In genomic region chr17:86266051-86266450, GRCm38 (mm10) we compare ENCODE assay signal across 9 mouse cellular contexts.
A peak's percentile ranks its signal among the peaks of the same experiment; 100 is the strongest.
DNase-seq lines count a peak whose midpoint lies in the region; ATAC-seq and TF ChIP-seq lines count a peak whose summit lies in the region.
"Had no signal": no experiment of that assay in that cellular context is flagged by ENCODE, and none has a peak within 500 bp of the region (broad histone marks: within the 10 kb centered on the region; RNA-seq: fewer than 3 reads in every experiment).

No protein-coding gene starts in this region.

- TF ChIP-seq CTCF in forebrain, postnatal 0 days (IDR thresholded peaks at IDR 0.05; ENCODE audit: low read depth): no peak

- peak; percentile 97 for ATAC-seq in forebrain, postnatal 0 days

- no peaks in the 10 kb centered on the region for H3K27me3 ChIP-seq in forebrain, postnatal 0 days (ENCODE audit: insufficient read depth, low read length)

- H3K4me1 ChIP-seq in forebrain, postnatal 0 days (ENCODE audit: insufficient read depth): 0 out of 2 replicates have a peak, but pooled peaks cover 7% of the 10 kb centered on the region

- peak overlapping the region; percentile 57 for H3K27ac ChIP-seq in forebrain, postnatal 0 days (ENCODE audit: low read depth, low read length)

- H3K9ac ChIP-seq in forebrain, postnatal 0 days: no peak overlapping the region

- peak; percentile 36 for DNase-seq in MN1 (ENCODE audit: low spot score)
- peak; percentile 37 for DNase-seq in adipocyte (ENCODE audit: low spot score)
- peak; percentile 87 for DNase-seq in forebrain, postnatal 0 days
- DNase-seq in left cerebral cortex, postnatal 10 days (ENCODE audit: extremely low spot score in 1 of 2, low spot score in 2 of 2): peak; percentile 63 to 68
- DNase-seq in thymus, postnatal 0 days (ENCODE audit: low spot score): no peak
- DNase-seq in gastrocnemius, postnatal 36 days: no peak
- no peak for DNase-seq in spleen, postnatal 36 days (ENCODE audit: low spot score in 2 of 2)
- DNase-seq: thymus, postnatal 14 days had no signal

- no peak overlapping the region for H3K4me3 ChIP-seq in forebrain, postnatal 0 days (ENCODE audit: low read depth, low read length)
- H3K4me3 ChIP-seq: erythroblast, embryonic 14.5 days had no signal

- H3K9me3 ChIP-seq in forebrain, postnatal 0 days (ENCODE audit: low read length): no peaks in the 10 kb centered on the region

- H3K4me2 ChIP-seq in forebrain, postnatal 0 days (ENCODE audit: low read depth): no peak overlapping the region

- H3K36me3 ChIP-seq in forebrain, postnatal 0 days (ENCODE audit: insufficient read depth): no peaks in the 10 kb centered on the region; the same call in 1 of the 2 replicates

- 51% methylated on average over 6 of the region's 6 CpGs for WGBS in forebrain, postnatal 0 days

- intact Hi-C loops in left cerebral cortex, postnatal 10 days (cut with DNase I): no loop called here
- intact Hi-C loops in gastrocnemius, postnatal 36 days (cut with DNase I): no loop called here

Comparison
In these comparisons a context has a peak if more than half of its experiments do, and no peak if none do; other contexts are left out.
1. DNase-seq: peak in MN1 (single experiment), adipocyte (single experiment), forebrain, postnatal 0 days (single experiment) and left cerebral cortex, postnatal 10 days (2 of 2); none in thymus, postnatal 0 days (single experiment), gastrocnemius, postnatal 36 days (0 of 2) and spleen, postnatal 36 days (0 of 2).